Mouse (Mus musculus) MEL (cell line): ENCODE measurements around the gene Tnfaip6. TPM values are rescaled to one million over a fixed set of nuclear protein-coding genes. Genes with fewer than 3 reads are reported as not detected.
"Not testable (repeated sequence)": the region's sequence is repeated elsewhere in the genome, so short reads cannot be mapped to it uniquely, and the experiment has no call there.

ENCODE experiments used
- DNase-seq: peaks from one replicate; pipeline ENCODE4 v3.0.0; 2011; ENCODE audit warnings: low read depth, low spot score
- H3K27ac ChIP-seq: 2 replicates; pipeline ENCODE4 v1.5.1; 2012; ENCODE audit warnings: low read depth, mild to moderate bottlenecking, control low read depth, low read length, moderate library complexity; ENCODE audit not compliant: control insufficient read depth
- H3K27me3 ChIP-seq, 2 experiments: fragments of 150-350 bp in 1 of 2; sonication (generic) in 1 of 2; 2 replicates each; pipeline ENCODE4 v1.6.1; 2012; ENCODE audit warnings: low read length in 2 of 2, mild to moderate bottlenecking in 2 of 2, improper control_type of control experiment in 1 of 2, moderate library complexity in 1 of 2; ENCODE audit not compliant: insufficient read depth in 2 of 2, control insufficient read depth in 1 of 2
- H3K36me3 ChIP-seq, 2 experiments: 2 replicates each; pipeline ENCODE4 v1.6.1; 2012 to 2014; ENCODE audit warnings: low read length in 2 of 2, improper control_type of control experiment in 1 of 2, inconsistent platforms in 1 of 2, mild to moderate bottlenecking in 1 of 2; ENCODE audit not compliant: insufficient read depth in 2 of 2, control insufficient read depth in 1 of 2
- H3K4me1 ChIP-seq, 2 experiments: fragments of 150-350 bp in 1 of 2; sonication (generic) in 1 of 2; 2 replicates each; pipeline ENCODE4 v1.6.1; 2012; ENCODE audit warnings: low read length in 2 of 2, improper control_type of control experiment in 1 of 2, mild to moderate bottlenecking in 1 of 2; ENCODE audit not compliant: insufficient read depth in 2 of 2, control insufficient read depth in 1 of 2
- H3K4me3 ChIP-seq, 2 experiments: fragments of 150-350 bp in 1 of 2; sonication (generic) in 1 of 2; 2 replicates each; pipeline ENCODE4 v1.5.1; 2012; ENCODE audit warnings: low read depth in 2 of 2, low read length in 2 of 2, mild to moderate bottlenecking in 2 of 2, moderate library complexity in 2 of 2, control low read depth in 1 of 2, improper control_type of control experiment in 1 of 2; ENCODE audit not compliant: control insufficient read depth in 1 of 2, insufficient read depth in 1 of 2
- H3K79me2 ChIP-seq: 2 replicates; pipeline ENCODE4 v1.6.1; 2012; ENCODE audit warnings: mild to moderate bottlenecking, low read length, moderate library complexity; ENCODE audit not compliant: control insufficient read depth, poor library complexity, insufficient read depth
- H3K9ac ChIP-seq: 2 replicates; pipeline ENCODE4 v1.6.1; 2012; ENCODE audit warnings: low read depth, mild to moderate bottlenecking, control low read depth, low read length, moderate library complexity; ENCODE audit not compliant: control insufficient read depth, poor library complexity, severe bottlenecking
- H3K9me3 ChIP-seq: fragments of 150-350 bp; sonication (generic); replicated peaks from 2 replicates; pipeline ENCODE4 v1.6.1; 2012; ENCODE audit warnings: mild to moderate bottlenecking, low read length, improper control_type of control experiment, moderate library complexity; ENCODE audit not compliant: insufficient read depth
- BHLHE40 ChIP-seq: IDR thresholded peaks from 2 replicates; pipeline ENCODE4 v1.6.1; 2012; ENCODE audit warnings: low read depth, mild to moderate bottlenecking, inconsistent platforms, low read length, improper control_type of control experiment, borderline replicate concordance
- CHD1 ChIP-seq: IDR thresholded peaks from 2 replicates; pipeline ENCODE4 v1.6.1; 2012; ENCODE audit warnings: low read depth, mild to moderate bottlenecking, inconsistent platforms, low read length, improper control_type of control experiment
- CTCF ChIP-seq, 3 experiments: IDR thresholded peaks in 2 of 3; conservative IDR thresholded peaks in 1 of 3; 2 replicates each; pipeline ENCODE4 v1.5.1; 2011 to 2012; ENCODE audit warnings: low read length in 3 of 3, low read depth in 2 of 3, mild to moderate bottlenecking in 2 of 3, improper control_type of control experiment in 1 of 3, inconsistent platforms in 1 of 3, mixed read lengths in 1 of 3, moderate library complexity in 1 of 3; ENCODE audit not compliant: control insufficient read depth in 1 of 3, insufficient read depth in 1 of 3, poor library complexity in 1 of 3, severe bottlenecking in 1 of 3
- E2F4 ChIP-seq: IDR thresholded peaks from 2 replicates; pipeline ENCODE4 v1.6.1; 2011; ENCODE audit warnings: low read depth, low read length, improper control_type of control experiment, borderline replicate concordance
- ELF1 ChIP-seq: IDR thresholded peaks from 2 replicates; pipeline ENCODE4 v1.6.1; 2014; ENCODE audit warnings: low read depth, mild to moderate bottlenecking, inconsistent platforms, low read length, improper control_type of control experiment, moderate library complexity
- HCFC1 ChIP-seq: IDR thresholded peaks from 2 replicates; pipeline ENCODE4 v1.6.1; 2012; ENCODE audit warnings: low read depth, mild to moderate bottlenecking, inconsistent platforms, low read length, improper control_type of control experiment, moderate library complexity
- MAZ ChIP-seq: IDR thresholded peaks from 2 replicates; pipeline ENCODE4 v1.6.1; 2012; ENCODE audit warnings: low read depth, mild to moderate bottlenecking, inconsistent platforms, low read length, improper control_type of control experiment
- MXI1 ChIP-seq: IDR thresholded peaks from 2 replicates; pipeline ENCODE4 v1.6.1; 2011; ENCODE audit warnings: mild to moderate bottlenecking, low read depth, low read length, improper control_type of control experiment
- NELFE ChIP-seq: IDR thresholded peaks from 2 replicates; pipeline ENCODE4 v1.6.1; 2011; ENCODE audit warnings: low read depth, low read length, improper control_type of control experiment
- POLR2AphosphoS5 ChIP-seq: IDR thresholded peaks from 2 replicates; pipeline ENCODE4 v1.6.1; 2012; ENCODE audit warnings: low read depth, borderline replicate concordance, mild to moderate bottlenecking, inconsistent platforms, low read length, moderate library complexity, mixed read lengths
- RCOR1 ChIP-seq: IDR thresholded peaks from 2 replicates; pipeline ENCODE4 v1.6.1; 2012; ENCODE audit warnings: low read depth, mild to moderate bottlenecking, inconsistent platforms, low read length, improper control_type of control experiment
- SIN3A ChIP-seq: IDR thresholded peaks from 2 replicates; pipeline ENCODE4 v1.6.1; 2012; ENCODE audit warnings: low read length, improper control_type of control experiment, inconsistent platforms
- TAL1 ChIP-seq: IDR thresholded peaks from 2 replicates; pipeline ENCODE4 v1.6.1; 2012; ENCODE audit warnings: mild to moderate bottlenecking, inconsistent platforms, low read length, moderate library complexity, mixed read lengths
- UBTF ChIP-seq: IDR thresholded peaks from 2 replicates; pipeline ENCODE4 v1.6.1; 2012; ENCODE audit warnings: low read depth, mild to moderate bottlenecking, inconsistent platforms, low read length, improper control_type of control experiment, moderate library complexity, borderline replicate concordance; ENCODE audit not compliant: insufficient read depth
- USF1 ChIP-seq: IDR thresholded peaks from 2 replicates; pipeline ENCODE4 v1.6.1; 2014; ENCODE audit warnings: low read depth, mild to moderate bottlenecking, inconsistent platforms, low read length, improper control_type of control experiment, moderate library complexity
- USF2 ChIP-seq, 2 experiments: IDR thresholded peaks; 2 replicates each; pipeline ENCODE4 v1.6.1; 2011 to 2012; ENCODE audit warnings: improper control_type of control experiment in 2 of 2, low read length in 2 of 2, borderline replicate concordance in 1 of 2, inconsistent platforms in 1 of 2, low read depth in 1 of 2, mild to moderate bottlenecking in 1 of 2; ENCODE audit not compliant: insufficient read depth in 1 of 2
- ZMIZ1 ChIP-seq: IDR thresholded peaks from 2 replicates; pipeline ENCODE4 v1.6.1; 2012; ENCODE audit warnings: low read depth, mild to moderate bottlenecking, inconsistent platforms, low read length, improper control_type of control experiment, moderate library complexity
- polyA plus RNA-seq, 2 experiments: library from polyadenylated mRNA; stranded (reverse) in 1 of 2; unstranded in 1 of 2; fragments of >175 nt in 1 of 2; fragments of >200 nt in 1 of 2; gene quantifications; 2 replicates each; pipeline versions ENCODE4 v1.2.1 to v1.2.4; 2012; ENCODE audit warnings: low replicate concordance in 2 of 2, low read depth in 1 of 2; ENCODE audit not compliant: insufficient read length in 2 of 2, insufficient read depth in 1 of 2, missing spikeins in 1 of 2
- total RNA-seq: library from RNA; depleted of rRNA; stranded (reverse); fragments of 300-350 nt; gene quantifications from 2 replicates; pipeline ENCODE4 v1.2.3, GENCODE M21; 2012

Tnfaip6 gene
- total and polyA plus RNA-seq, 3 experiments = not detected

GRCm38 (mm10) chr2:52006380-52006779 is 31.4 kb upstream of the Tnfaip6 start:
- Histone ChIP-seq H3K36me3 (no peaks in the 10 kb centered on the region), H3K4me1 (no peaks in the 10 kb centered on the region), H3K9ac (no peak overlapping the region), H3K9me3 (no peaks in the 10 kb centered on the region), H3K79me2 (no peaks in the 10 kb centered on the region), H3K27me3 (peaks cover 0 to 4% of the 10 kb centered on the region in 2 experiments; a peak in 2 of 4 replicates), H3K4me3 (no peak overlapping the region), H3K27ac (no peak overlapping the region)
- DNase-seq = no peak
- TF ChIP-seq CTCF (IDR thresholded peaks at IDR 0.05 in 2 of 3, conservative IDR thresholded peaks at IDR 0.05 in 1 of 3; ENCODE audit: control insufficient read depth in 1 of 3, insufficient read depth in 1 of 3, low read depth in 2 of 3, low read length in 3 of 3, poor library complexity in 1 of 3, severe bottlenecking in 1 of 3) = no peak
- TF ChIP-seq E2F4 = no peak
- TF ChIP-seq MXI1 = no peak
- TF ChIP-seq MAZ = no peak
- no peak for TF ChIP-seq UBTF

DNA sequence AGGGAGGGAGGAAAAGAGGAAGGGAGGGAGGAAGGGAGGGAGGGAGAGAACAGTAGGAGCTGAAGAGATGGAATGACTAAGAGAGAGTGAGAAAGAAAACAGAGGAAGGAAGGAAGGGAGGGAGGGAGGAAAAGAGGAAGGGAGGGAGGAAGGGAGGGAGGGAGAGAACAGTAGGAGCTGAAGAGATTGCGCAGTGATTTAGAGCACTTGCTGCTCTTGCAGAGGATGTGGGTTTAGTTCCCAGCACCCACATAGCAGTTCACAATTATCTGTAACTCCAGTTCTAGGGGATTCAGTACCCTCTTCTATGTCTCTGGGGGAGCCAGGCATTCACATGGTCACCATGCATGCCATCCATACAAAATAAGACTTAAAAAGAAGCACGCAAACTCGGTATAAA is 26.0 kb upstream of the Tnfaip6 start:
- not testable (repeated sequence) for DNase-seq, H3K27ac ChIP-seq, H3K9ac ChIP-seq, H3K36me3 ChIP-seq, H3K9me3 ChIP-seq, H3K4me3 ChIP-seq, H3K27me3 ChIP-seq, H3K79me2 ChIP-seq, H3K4me1 ChIP-seq

DNA sequence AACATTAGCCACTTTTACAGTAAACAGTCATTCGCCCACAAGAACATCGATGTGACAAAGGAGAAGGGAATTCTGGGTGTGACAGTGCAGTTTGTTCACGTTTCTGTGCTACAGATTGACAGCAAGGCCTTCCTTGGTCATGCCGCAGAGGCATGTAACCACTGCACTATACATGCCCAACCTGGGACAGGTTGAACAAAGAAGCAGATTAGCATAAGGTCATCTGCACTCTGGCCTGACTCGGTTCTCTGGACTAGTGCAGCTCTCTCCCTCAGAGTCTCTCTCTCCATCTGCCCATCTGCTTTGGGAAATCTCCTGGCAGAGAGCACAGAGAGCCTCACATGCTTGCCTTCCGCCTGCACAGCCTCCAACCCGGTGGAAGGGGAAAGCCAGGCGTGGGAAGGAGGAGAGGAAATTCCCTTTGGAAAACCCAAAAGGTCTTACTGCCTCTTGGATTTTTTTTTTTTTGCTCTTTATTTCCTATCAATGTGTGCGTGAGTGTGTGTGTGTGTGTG is 24.4 kb upstream of the Tnfaip6 start:
- TF ChIP-seq ZMIZ1 (no peak), HCFC1 (no peak), POLR2AphosphoS5 (no peak), BHLHE40 (no peak), NELFE (no peak), TAL1 (no peak), MXI1 (no peak), USF2 (IDR thresholded peaks at IDR 0.05; ENCODE audit: borderline replicate concordance in 1 of 2, insufficient read depth in 1 of 2, low read depth in 1 of 2, low read length in 2 of 2) (no peak), USF1 (no peak), SIN3A (no peak), RCOR1 (no peak), CHD1 (no peak), ELF1 (no peak)
- TF ChIP-seq, all 39 proteins: peak for 0
- Histone ChIP-seq H3K9me3 (no peaks in the 10 kb centered on the region), H3K27ac (no peak overlapping the region), H3K27me3 (peaks cover 4 to 5% of the 10 kb centered on the region in 2 experiments), H3K9ac (no peak overlapping the region), H3K36me3 (no peaks in the 10 kb centered on the region), H3K4me1 (0 out of 4 replicates have a peak, but pooled peaks cover 0 to 2% of the 10 kb centered on the region in 2 experiments), H3K4me3 (no peak overlapping the region), H3K79me2 (no peaks in the 10 kb centered on the region)
- no peak for DNase-seq
